Mouse (Mus musculus) splenic B cell, adult 2 months (primary cell): ENCODE measurements around the gene Ccnjl.
A peak's percentile ranks its signal among the peaks of the same experiment; 100 is the strongest.

Experiments used
- DNase-seq: peaks from one replicate; pipeline ENCODE4 v3.0.0-alpha.2; 2011; ENCODE audit warnings: low read depth, low spot score
- H3K27me3 ChIP-seq: 2 replicates; pipeline ENCODE4 v1.6.1; 2012; ENCODE audit warnings: mild to moderate bottlenecking, low read length, moderate library complexity, mixed read lengths; ENCODE audit not compliant: control insufficient read depth, poor library complexity, insufficient read depth, severe bottlenecking
- H3K36me3 ChIP-seq: 2 replicates; pipeline ENCODE4 v1.6.1; 2012; ENCODE audit warnings: mild to moderate bottlenecking, low read length, moderate library complexity, mixed read lengths; ENCODE audit not compliant: control insufficient read depth, poor library complexity, insufficient read depth, severe bottlenecking

The Ccnjl gene

GRCm38 (mm10) chr11:43545873-43546475, 17.4 kb downstream of the Ccnjl start:
- no peaks in the 10 kb centered on the region for H3K27me3 ChIP-seq

GRCm38 (mm10) chr11:43546678-43547077, 18.1 kb downstream of the Ccnjl start:
- Histone ChIP-seq H3K36me3 (no peaks in the 10 kb centered on the region), H3K27me3 (no peaks in the 10 kb centered on the region)
- no peak for DNase-seq

More at GRCm38 (mm10) chr11:43545873-43546475, 17.4 kb downstream of the Ccnjl start:
- no peak for DNase-seq
- H3K36me3 ChIP-seq: no peaks in the 10 kb centered on the region

- H3K36me3 ChIP-seq: no peaks in the 10 kb centered on the region
- H3K27me3 ChIP-seq: no peaks in the 10 kb centered on the region
- DNase-seq: no peak
These were observed 19.6 kb downstream of the Ccnjl start for GRCm38 (mm10) chr11:43548148-43548547.

- H3K27me3 ChIP-seq: no peaks in the 10 kb centered on the region
- no peaks in the 10 kb centered on the region for H3K36me3 ChIP-seq
- no peak for DNase-seq
These were observed 20.3 kb downstream of the Ccnjl start for GRCm38 (mm10) chr11:43548657-43549435.

GRCm38 (mm10) chr11:43549701-43550100, 21.1 kb downstream of the Ccnjl start:
- H3K36me3 ChIP-seq: no peaks in the 10 kb centered on the region
- no peak for DNase-seq
- H3K27me3 ChIP-seq: no peaks in the 10 kb centered on the region

- Histone ChIP-seq H3K27me3 (no peaks in the 10 kb centered on the region), H3K36me3 (no peaks in the 10 kb centered on the region)
- no peak for DNase-seq
These were observed 23.2 kb downstream of the Ccnjl start for GRCm38 (mm10) chr11:43551756-43552155.

- Histone ChIP-seq H3K36me3 (no peaks in the 10 kb centered on the region), H3K27me3 (no peaks in the 10 kb centered on the region)
- no peak for DNase-seq
These were observed 24.1 kb downstream of the Ccnjl start for GRCm38 (mm10) chr11:43552675-43553074.

- Histone ChIP-seq H3K27me3 (no peaks in the 10 kb centered on the region), H3K36me3 (no peaks in the 10 kb centered on the region)
- DNase-seq: no peak
These were observed 28.0 kb downstream of the Ccnjl start for GRCm38 (mm10) chr11:43556538-43556937.

GRCm38 (mm10) chr11:43559515-43560292, 31.1 kb downstream of the Ccnjl start:
- DNase-seq: no peak
- Histone ChIP-seq H3K36me3 (no peaks in the 10 kb centered on the region), H3K27me3 (no peaks in the 10 kb centered on the region)

- Histone ChIP-seq H3K27me3 (no peaks in the 10 kb centered on the region), H3K36me3 (no peaks in the 10 kb centered on the region)
- DNase-seq: no peak
These were observed 35.2 kb downstream of the Ccnjl start for GRCm38 (mm10) chr11:43563654-43564244.

- no peaks in the 10 kb centered on the region for H3K36me3 ChIP-seq
- no peak for DNase-seq
- no peaks in the 10 kb centered on the region for H3K27me3 ChIP-seq
These were observed 36.8 kb downstream of the Ccnjl start for GRCm38 (mm10) chr11:43565414-43565813.

- no peak for DNase-seq
- Histone ChIP-seq H3K36me3 (no peaks in the 10 kb centered on the region), H3K27me3 (no peaks in the 10 kb centered on the region)
These were observed 37.3 kb downstream of the Ccnjl start for GRCm38 (mm10) chr11:43565852-43566251.

- Histone ChIP-seq H3K36me3 (no peaks in the 10 kb centered on the region), H3K27me3 (no peaks in the 10 kb centered on the region)
- no peak for DNase-seq
These were observed 38.1 kb downstream of the Ccnjl start for GRCm38 (mm10) chr11:43566696-43567095.

GRCm38 (mm10) chr11:43568263-43568662, 39.7 kb downstream of the Ccnjl start:
- no peaks in the 10 kb centered on the region for H3K36me3 ChIP-seq

GRCm38 (mm10) chr11:43569188-43569587, 40.6 kb downstream of the Ccnjl start:
- no peaks in the 10 kb centered on the region for H3K36me3 ChIP-seq
- DNase-seq: no peak
- no peaks in the 10 kb centered on the region for H3K27me3 ChIP-seq

More at GRCm38 (mm10) chr11:43568263-43568662, 39.7 kb downstream of the Ccnjl start:
- no peaks in the 10 kb centered on the region for H3K27me3 ChIP-seq
- DNase-seq: peak; percentile 49
